Mouse (Mus musculus): ENCODE results near the gene A430078G23Rik.

- TF ChIP-seq CTCF (IDR thresholded peaks at IDR 0.05; ENCODE audit: extremely low read depth, insufficient read depth, insufficient read length, insufficient replicate concordance), result no peak
- no peak for TF ChIP-seq POLR2A (IDR thresholded peaks at IDR 0.05; ENCODE audit: low read depth, low read length)
Observed at GRCm38 (mm10) chr8:3314345-3314744, 38.9 kb upstream of the A430078G23Rik start.
